Comparison of ENCODE assay signal across 17 mouse cellular contexts in genomic region chr13:86555596-86555995, GRCm38 (mm10).
"Had no signal": no experiment of that assay in that cellular context is flagged by ENCODE, and none has a peak within 500 bp of the region (broad histone marks: within the 10 kb centered on the region; RNA-seq: fewer than 3 reads in every experiment).

No protein-coding gene starts in this region.

- H3K4me1 ChIP-seq: neural tube, embryonic 12.5 days; neural tube, embryonic 13.5 days; neural tube, embryonic 15.5 days; stomach, embryonic 15.5 days had no signal

- H3K9ac ChIP-seq: neural tube, embryonic 12.5 days; neural tube, embryonic 13.5 days; neural tube, embryonic 15.5 days; stomach, embryonic 15.5 days had no signal

- DNase-seq: retina, postnatal 1 day; right cerebral cortex, adult 18-20 months; right cerebral cortex, postnatal 14 days; right cerebral cortex, postnatal 25 days; right cerebral cortex, postnatal 4 days; spleen, adult 18-20 months; thymus, adult 18-20 months; thymus, adult 2 months; thymus, postnatal 14 days; thymus, postnatal 25 days; thymus, postnatal 36 days; thymus, postnatal 4 days had no signal

- H3K36me3 ChIP-seq: neural tube, embryonic 12.5 days; neural tube, embryonic 13.5 days; neural tube, embryonic 15.5 days; stomach, embryonic 15.5 days had no signal

- H3K9me3 ChIP-seq: neural tube, embryonic 12.5 days; neural tube, embryonic 13.5 days; neural tube, embryonic 15.5 days; stomach, embryonic 15.5 days had no signal

- H3K27ac ChIP-seq: neural tube, embryonic 12.5 days; neural tube, embryonic 13.5 days; neural tube, embryonic 15.5 days; stomach, embryonic 15.5 days; stomach, postnatal 0 days had no signal

- H3K27me3 ChIP-seq: neural tube, embryonic 12.5 days; neural tube, embryonic 13.5 days; neural tube, embryonic 15.5 days; stomach, embryonic 15.5 days had no signal

- H3K4me3 ChIP-seq: neural tube, embryonic 12.5 days; neural tube, embryonic 13.5 days; neural tube, embryonic 15.5 days; stomach, embryonic 15.5 days had no signal
